Mouse (Mus musculus): ENCODE measurements around the gene Pex14.

GRCm38 (mm10) chr4:148915849-148916248, 183.8 kb downstream of the Pex14 start:
- TF ChIP-seq CTCF (IDR thresholded peaks at IDR 0.05; ENCODE audit: control insufficient read depth, insufficient read depth, low read length) (no peak), POLR2A (IDR thresholded peaks at IDR 0.05; ENCODE audit: borderline replicate concordance, control insufficient read depth, low read depth, low read length) (no peak)

All from bone marrow, adult 2 months (tissue).